Mouse (Mus musculus) myocyte (in vitro differentiated cells): ENCODE results near the gene Myh7.

Experiments
- CEBPB ChIP-seq: IDR thresholded peaks from 2 replicates; pipeline ENCODE4 v1.6.1; 2011; ENCODE audit warnings: mild to moderate bottlenecking, moderate library complexity; ENCODE audit not compliant: poor library complexity, insufficient read depth, severe bottlenecking
- E2F4 ChIP-seq: IDR thresholded peaks from one replicate; pipeline ENCODE4 v1.6.1; 2011; ENCODE audit warnings: mild to moderate bottlenecking, control low read depth, moderate library complexity; ENCODE audit not compliant: insufficient read depth
- MAX ChIP-seq: IDR thresholded peaks from one replicate; pipeline ENCODE4 v1.6.1; 2011; ENCODE audit warnings: low read depth, mild to moderate bottlenecking, control low read depth
- MYOD1 ChIP-seq, 3 experiments: IDR thresholded peaks; one replicate each; pipeline ENCODE4 v1.6.1; 2011; ENCODE audit warnings: control low read depth in 2 of 3, low read depth in 2 of 3, mild to moderate bottlenecking in 2 of 3, moderate library complexity in 1 of 3; ENCODE audit not compliant: insufficient read length in 2 of 3, control insufficient read depth in 1 of 3
- POLR2A ChIP-seq: IDR thresholded peaks from one replicate; pipeline ENCODE4 v1.6.1; 2011; ENCODE audit warnings: low read depth, mild to moderate bottlenecking, control low read depth, moderate library complexity; ENCODE audit not compliant: insufficient read length
- POLR2AphosphoS2 ChIP-seq: IDR thresholded peaks from one replicate; pipeline ENCODE4 v1.6.1; 2011; ENCODE audit warnings: low read depth, control low read depth; ENCODE audit not compliant: insufficient read length
- REST ChIP-seq: IDR thresholded peaks from one replicate; pipeline ENCODE4 v1.6.1; 2011; ENCODE audit warnings: mild to moderate bottlenecking, control low read depth, moderate library complexity; ENCODE audit not compliant: insufficient read depth, insufficient read length
- SRF ChIP-seq: IDR thresholded peaks from one replicate; pipeline ENCODE4 v1.6.1; 2011; ENCODE audit warnings: low read depth; ENCODE audit not compliant: control insufficient read depth, insufficient read length
- TCF12 ChIP-seq: IDR thresholded peaks from one replicate; pipeline ENCODE4 v1.6.1; 2011; ENCODE audit warnings: mild to moderate bottlenecking, control low read depth; ENCODE audit not compliant: poor library complexity, insufficient read depth, severe bottlenecking
- TCF3 ChIP-seq: IDR thresholded peaks from one replicate; pipeline ENCODE4 v1.6.1; 2011; ENCODE audit warnings: low read depth, control low read depth; ENCODE audit not compliant: insufficient read length
- USF1 ChIP-seq: IDR thresholded peaks from one replicate; pipeline ENCODE4 v1.6.1; 2011; ENCODE audit warnings: low read depth, mild to moderate bottlenecking, control low read depth, moderate library complexity

GRCm38 (mm10) chr14:54929801-54930200 is 64.6 kb downstream of the Myh7 start:
- TF ChIP-seq E2F4 (no peak), POLR2A (no peak), POLR2AphosphoS2 (no peak), MAX (no peak), CEBPB (no peak), REST (no peak), TCF3 (no peak), USF1 (no peak), TCF12 (no peak), SRF (no peak), MYOD1 (IDR thresholded peaks at IDR 0.05; ENCODE audit: control insufficient read depth in 1 of 3, insufficient read length in 2 of 3, low read depth in 2 of 3) (peak in 1 of 3 experiments; percentile 3)
